Mouse (Mus musculus) forebrain, embryonic 11.5 days (tissue): Measurements from ENCODE around the gene Vps52. TPM values are rescaled to one million over a fixed set of nuclear protein-coding genes. Genes with fewer than 3 reads are reported as not detected.
A peak's percentile ranks its signal among the peaks of the same experiment; 100 is the strongest.
"Not testable (repeated sequence)": the region's sequence is repeated elsewhere in the genome, so short reads cannot be mapped to it uniquely, and the experiment has no call there.

Experiments
- ATAC-seq: fragments of 200-750 bp; cut with Nextera tagmentation; replicated peaks from 2 replicates; pipeline ENCODE4 v1.8.0; 2017; ENCODE audit warnings: moderate TSS enrichment; ENCODE audit not compliant: low FRiP score
- DNase-seq: peaks from one replicate; pipeline ENCODE4 v3.0.0-alpha.2; 2017; ENCODE audit warnings: low spot score
- H3K27ac ChIP-seq: fragments of 300-500 bp; sonication (generic); 2 replicates; pipeline ENCODE4 v1.5.1; 2014; ENCODE audit warnings: low read depth, low read length
- H3K27me3 ChIP-seq: fragments of 300-500 bp; sonication (generic); 2 replicates; pipeline ENCODE4 v1.6.1; 2014; ENCODE audit warnings: mild to moderate bottlenecking, low read length, mixed read lengths; ENCODE audit not compliant: control insufficient read depth, insufficient read depth
- H3K36me3 ChIP-seq: fragments of 300-500 bp; sonication (generic); 2 replicates; pipeline ENCODE4 v1.6.1; 2014; ENCODE audit warnings: mild to moderate bottlenecking, low read length, moderate library complexity, mixed read lengths; ENCODE audit not compliant: control insufficient read depth, insufficient read depth
- H3K4me1 ChIP-seq: fragments of 300-500 bp; sonication (generic); replicated peaks from 2 replicates; pipeline ENCODE4 v1.6.1; 2014; ENCODE audit warnings: low read length, mixed read lengths; ENCODE audit not compliant: control insufficient read depth, insufficient read depth
- H3K4me2 ChIP-seq: fragments of 300-500 bp; sonication (generic); 2 replicates; pipeline ENCODE4 v1.6.1; 2014; ENCODE audit warnings: low read depth, mild to moderate bottlenecking, low read length, moderate library complexity, mixed read lengths; ENCODE audit not compliant: severe bottlenecking
- H3K4me3 ChIP-seq: fragments of 300-500 bp; sonication (generic); 2 replicates; pipeline ENCODE4 v1.5.1; 2014; ENCODE audit warnings: low read depth, low read length
- H3K9ac ChIP-seq: fragments of 300-500 bp; sonication (generic); 2 replicates; pipeline ENCODE4 v1.6.1; 2014; ENCODE audit warnings: low read length
- H3K9me3 ChIP-seq: fragments of 300-500 bp; sonication (generic); 2 replicates; pipeline ENCODE4 v1.6.1; 2016; ENCODE audit warnings: low read length, mixed read lengths; ENCODE audit not compliant: control insufficient read depth
- WGBS: fragments of 180-500 bp; shearing (Covaris S2); extraction: QIAGEN DNeasy Blood & Tissue Kit; methylation state at CpG from one replicate; pipeline ENCODE4 v1.1.7; 2014; 5-methylcytosine and 5-hydroxymethylcytosine counted together
- polyA plus RNA-seq: library from polyadenylated mRNA; unstranded; fragments of >200 nt; fragmentation: Nextera tagmentation; extraction: Ambion mirVana; gene quantifications from 2 replicates; pipeline ENCODE4 v1.2.1, GENCODE M21; 2014

Vps52 gene
- polyA plus RNA-seq, 1 experiment from 2014 or later = 46.8 TPM

GRCm38 (mm10) chr17:33997025-33997424 lies 41.4 kb downstream of the Vps52 start:
- H3K9me3 ChIP-seq, H3K9ac ChIP-seq, H3K27me3 ChIP-seq, ATAC-seq, H3K4me2 ChIP-seq, H3K36me3 ChIP-seq, H3K27ac ChIP-seq, H3K4me3 ChIP-seq, H3K4me1 ChIP-seq: not testable (repeated sequence)
- peak; percentile 35 for DNase-seq
- 91% methylated on average over 2 of the region's 2 CpGs for WGBS

- not testable (repeated sequence) for H3K4me1 ChIP-seq, H3K27me3 ChIP-seq, H3K4me2 ChIP-seq, H3K27ac ChIP-seq, H3K9me3 ChIP-seq, H3K4me3 ChIP-seq, H3K9ac ChIP-seq, ATAC-seq, H3K36me3 ChIP-seq, DNase-seq
- WGBS = 62% methylated on average over 5 of the region's 5 CpGs
These were observed 43.1 kb downstream of the Vps52 start for GRCm38 (mm10) chr17:33998697-33999096.

- peak; percentile 55 for DNase-seq
- Histone ChIP-seq H3K9ac (peak overlapping the region; percentile 64), H3K9me3 (no peaks in the 10 kb centered on the region), H3K27me3 (peaks cover 8% of the 10 kb centered on the region; the same call in 1 of the 2 replicates), H3K4me1 (peaks cover 2% of the 10 kb centered on the region; the same call in 1 of the 2 replicates), H3K4me3 (peak overlapping the region; percentile 54), H3K4me2 (peak overlapping the region; percentile 94), H3K36me3 (no peaks in the 10 kb centered on the region), H3K27ac (no peak overlapping the region)
- peak; percentile 42 for ATAC-seq
- WGBS = 1% methylated on average over 86 of the region's 87 CpGs
These were observed 43.9 kb downstream of the Vps52 start for GRCm38 (mm10) chr17:33999341-34000149.

- H3K9ac ChIP-seq = peak within 1 kb of the TSS; percentile 64
- 1% methylated on average over 27 of the region's 30 CpGs for WGBS
- H3K4me2 ChIP-seq = peak within 1 kb of the TSS; percentile 94
- peaks cover 8% of the 10 kb centered on the region; the same call in 1 of the 2 replicates for H3K27me3 ChIP-seq
- H3K36me3 ChIP-seq = no peaks in the 10 kb centered on the region
- ATAC-seq (peak; percentile 80), DNase-seq (peak; percentile 83)
- H3K4me1 ChIP-seq = peaks cover 2% of the 10 kb centered on the region; the same call in 1 of the 2 replicates
- no peaks in the 10 kb centered on the region for H3K9me3 ChIP-seq
- H3K27ac ChIP-seq = no peak within 1 kb of the TSS
- H3K4me3 ChIP-seq = peak within 1 kb of the TSS; percentile 54
These were observed 44.5 kb downstream of the Vps52 start, which contains the start of gene H2-K1 for GRCm38 (mm10) chr17:34000150-34000537. TSS of gene H2-K1 (minus strand) at chr17:34000347.

GRCm38 (mm10) chr17:34000796-34001195 lies 45.2 kb downstream of the Vps52 start:
- H3K36me3 ChIP-seq, DNase-seq, H3K4me3 ChIP-seq, H3K27ac ChIP-seq, H3K9me3 ChIP-seq, ATAC-seq, H3K9ac ChIP-seq, H3K4me1 ChIP-seq, H3K27me3 ChIP-seq, H3K4me2 ChIP-seq: not testable (repeated sequence)
- 58% methylated on average over 2 of the region's 2 CpGs for WGBS

- WGBS = 7% methylated on average over 5 of the region's 5 CpGs
- DNase-seq = peak; percentile 81
- H3K4me3 ChIP-seq = no peak overlapping the region
- H3K36me3 ChIP-seq = no peaks in the 10 kb centered on the region
- no peak for ATAC-seq
- H3K9me3 ChIP-seq = no peaks in the 10 kb centered on the region
- no peak overlapping the region for H3K9ac ChIP-seq
- peaks cover 2% of the 10 kb centered on the region; the same call in 1 of the 2 replicates for H3K4me1 ChIP-seq
- H3K27ac ChIP-seq = no peak overlapping the region
- H3K27me3 ChIP-seq = peaks cover 8% of the 10 kb centered on the region; the same call in 1 of the 2 replicates
- no peak overlapping the region for H3K4me2 ChIP-seq
These were observed 47.8 kb downstream of the Vps52 start for GRCm38 (mm10) chr17:34003426-34003825.

- Histone ChIP-seq H3K4me1 (no peaks in the 10 kb centered on the region), H3K36me3 (no peaks in the 10 kb centered on the region), H3K27me3 (no peaks in the 10 kb centered on the region), H3K9ac (no peak overlapping the region), H3K9me3 (no peaks in the 10 kb centered on the region), H3K4me3 (no peak overlapping the region), H3K4me2 (no peak overlapping the region), H3K27ac (no peak overlapping the region)
- DNase-seq (no peak), ATAC-seq (no peak)
- 57% methylated on average over 2 of the region's 2 CpGs for WGBS
These were observed 51.0 kb downstream of the Vps52 start for GRCm38 (mm10) chr17:34006570-34006969.

GRCm38 (mm10) chr17:34010156-34010555 lies 54.5 kb downstream of the Vps52 start:
- H3K4me3 ChIP-seq = no peak overlapping the region
- no peaks in the 10 kb centered on the region for H3K9me3 ChIP-seq
- no peak overlapping the region for H3K9ac ChIP-seq
- ATAC-seq (no peak), DNase-seq (peak; percentile 15)
- H3K4me2 ChIP-seq = no peak overlapping the region
- WGBS = 87% methylated on average over 5 of the region's 5 CpGs
- no peak overlapping the region for H3K27ac ChIP-seq
- no peaks in the 10 kb centered on the region; the same call in 1 of the 2 replicates for H3K36me3 ChIP-seq
- H3K4me1 ChIP-seq = no peaks in the 10 kb centered on the region
- no peaks in the 10 kb centered on the region for H3K27me3 ChIP-seq
